Mouse (Mus musculus) testis, adult 10 weeks (tissue): Measurements from ENCODE around the gene Gm6685. TPM values are rescaled to one million over a fixed set of nuclear protein-coding genes. Genes with fewer than 3 reads are reported as not detected.

Experiments
- polyA plus RNA-seq: library from polyadenylated mRNA; stranded (reverse); fragments of 350-450 nt; fragmentation: Illumina TruSeq; extraction: RNeasy Lipid Tissue Mini Kit (QIAGEN cat#74804); gene quantifications from one replicate; pipeline ENCODE4 v1.2.3, GENCODE M21; 2014; ENCODE audit warnings: low read depth, low replicate concordance

The Gm6685 gene
- 3.8 TPM for polyA plus RNA-seq

DNA sequence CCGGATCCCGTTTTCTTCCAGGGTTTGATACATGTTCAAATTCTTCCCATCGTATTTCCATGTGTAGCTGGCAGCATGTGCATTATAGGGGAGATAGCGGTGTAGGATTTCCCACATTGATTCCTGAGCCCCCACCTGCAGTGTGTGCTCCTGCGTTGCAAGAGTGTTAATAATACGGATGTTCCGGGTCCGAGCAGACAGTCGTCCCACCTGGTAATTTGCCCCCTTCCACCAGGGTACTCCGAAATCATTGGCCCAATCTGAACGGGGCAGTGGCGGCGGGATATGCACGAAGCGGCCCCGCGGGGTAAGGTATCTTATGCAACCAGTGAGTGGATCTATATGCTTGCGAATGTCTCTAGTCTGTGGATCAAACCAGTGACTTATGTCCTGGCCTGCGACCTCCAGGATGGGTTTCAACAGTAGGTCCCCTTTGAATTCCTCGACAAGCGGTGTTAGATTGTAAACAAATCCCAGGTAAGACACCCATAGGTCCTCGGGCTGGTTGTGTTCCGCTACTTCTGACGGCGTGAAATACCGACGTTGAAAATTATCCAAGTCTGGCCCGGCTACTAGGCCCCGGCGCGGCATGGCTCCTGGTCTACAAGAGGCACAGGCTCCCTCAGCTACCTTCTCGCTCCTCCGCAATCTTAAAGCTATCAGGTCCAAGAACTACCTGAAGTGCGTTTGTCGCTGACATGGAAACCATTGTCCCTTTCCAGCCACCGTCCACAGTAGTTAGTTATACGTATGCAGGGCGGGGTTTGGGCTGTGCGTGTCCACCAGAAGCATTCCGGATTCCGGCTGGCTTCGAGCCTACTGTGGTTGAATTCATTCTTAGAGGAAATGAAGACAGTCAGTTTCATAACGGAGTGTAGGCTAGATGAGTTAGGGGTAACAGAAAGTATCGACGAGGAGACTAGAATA lies at the start of gene Gm6685:
Gm6685 (minus strand) TSS at position 644 of the 927 bp plus-strand sequence.

Other genes with a start within 250 kb of the Gm6685 start
- gene Ccdc85a, start 244.5 kb upstream of the Gm6685 start, polyA plus RNA-seq: 0.17 TPM